Mouse (Mus musculus) fibroblast of lung, adult 2 months (primary cell): Measurements from ENCODE around the gene Mei1.

Source experiments
- DNase-seq: peaks from one replicate; pipeline ENCODE4 v3.0.0-alpha.2; 2011; ENCODE audit warnings: low read depth

Gene Mei1

GRCm38 (mm10) chr15:82151176-82151575 lies 81.4 kb downstream of the Mei1 start:
- DNase-seq: no peak

- DNase-seq: no peak
Observed at GRCm38 (mm10) chr15:82152022-82152421, 82.2 kb downstream of the Mei1 start.

DNA sequence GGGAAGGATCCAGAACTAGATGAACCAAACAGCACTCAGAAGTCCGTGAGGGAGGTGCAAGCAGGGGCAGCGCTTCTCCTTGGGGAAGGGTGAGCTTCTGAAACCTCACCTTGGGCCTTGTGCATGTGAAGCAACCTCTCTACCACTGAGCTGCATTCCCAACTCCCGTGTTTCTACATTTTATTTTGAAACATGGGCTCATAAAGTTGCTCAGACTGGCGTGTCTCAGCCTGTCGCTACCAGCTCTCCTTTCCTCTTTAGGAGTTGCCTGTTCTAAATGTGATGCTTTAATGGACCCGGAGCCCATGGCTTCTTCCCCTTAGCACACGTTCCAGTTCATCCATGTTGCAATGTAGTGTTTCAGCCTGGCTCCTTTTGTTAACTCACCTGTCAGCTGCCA lies 82.6 kb downstream of the Mei1 start:
- no peak for DNase-seq

DNA sequence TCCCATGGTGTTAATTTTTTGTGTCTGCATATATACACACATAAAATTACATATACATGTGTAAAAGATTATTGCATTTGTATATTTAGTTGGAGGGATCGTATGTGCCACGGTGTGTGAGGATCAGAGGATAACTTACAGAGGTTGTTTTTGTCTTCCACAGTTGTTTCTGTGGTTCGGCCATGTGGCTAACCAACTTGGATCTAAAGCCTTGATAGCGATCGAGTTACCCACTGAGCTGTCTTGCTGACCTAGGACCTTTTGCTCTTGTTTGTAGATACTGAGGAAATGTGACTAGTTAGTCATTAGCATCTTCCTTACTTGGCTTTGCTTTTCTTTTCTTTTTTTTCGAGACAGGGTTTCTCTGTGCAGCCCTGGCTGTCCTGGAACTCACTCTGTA lies 86.5 kb downstream of the Mei1 start:
- DNase-seq: no peak

DNA sequence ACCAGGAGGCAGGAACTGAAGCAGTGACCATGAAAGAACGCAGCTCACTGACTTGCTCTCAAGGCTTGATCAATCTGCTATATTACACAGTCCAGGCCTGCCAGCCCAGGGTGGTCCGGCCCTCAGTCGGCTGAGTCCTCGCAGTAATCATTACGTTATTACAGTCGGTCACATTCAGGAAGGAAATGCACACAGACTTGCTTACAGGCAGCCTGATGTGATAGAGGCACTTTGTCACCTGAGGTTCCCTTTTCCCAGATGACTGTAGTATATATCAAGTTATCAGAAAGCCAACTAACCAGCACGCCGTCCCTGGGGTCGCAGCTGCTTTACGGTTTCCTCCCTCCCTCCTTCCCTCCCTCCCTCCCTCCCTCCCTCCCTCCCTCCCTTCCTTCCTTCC lies 87.1 kb downstream of the Mei1 start:
- no peak for DNase-seq

DNA sequence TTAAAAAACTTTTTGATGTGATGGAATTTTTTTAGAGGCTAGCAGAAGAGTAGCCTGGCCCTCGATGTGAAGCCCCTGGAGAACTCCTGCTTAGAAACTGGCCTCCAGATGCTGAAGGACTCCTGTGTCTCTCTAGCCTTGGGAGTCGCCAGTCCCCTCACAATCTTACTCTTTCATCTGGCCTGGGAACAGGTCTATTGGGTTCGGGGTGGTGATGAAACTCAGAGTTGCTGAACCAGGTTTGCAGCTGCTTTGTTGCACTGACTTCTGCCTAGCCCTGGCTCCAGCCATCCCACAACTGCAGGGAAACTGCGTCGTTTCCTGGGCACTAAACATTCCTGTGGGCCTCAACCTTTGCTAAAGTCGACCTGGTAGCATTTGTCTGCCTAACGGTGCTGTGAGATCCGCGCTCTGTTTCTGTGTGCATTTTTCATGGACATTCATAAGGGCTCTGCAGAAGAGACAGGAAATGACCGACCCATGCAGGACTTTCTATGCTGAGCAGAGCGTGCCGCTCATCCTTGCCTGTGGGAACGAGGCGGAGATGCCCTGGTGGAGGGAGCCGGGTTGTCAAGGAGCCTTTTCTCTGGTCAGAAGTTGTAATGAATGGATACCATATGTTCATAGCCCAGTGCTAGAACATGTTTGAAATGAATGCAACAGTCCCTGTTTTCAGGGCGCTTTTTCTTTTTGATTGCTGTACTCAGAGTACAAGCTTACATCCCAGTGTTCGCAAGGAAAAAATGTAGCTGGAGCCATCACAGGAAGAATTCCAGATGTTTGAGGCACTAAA lies 88.6 kb downstream of the Mei1 start:
- DNase-seq: no peak

- no peak for DNase-seq
Observed at GRCm38 (mm10) chr15:82159471-82159870, 89.7 kb downstream of the Mei1 start.

- no peak for DNase-seq
Observed at GRCm38 (mm10) chr15:82160731-82161640, 91.2 kb downstream of the Mei1 start.

GRCm38 (mm10) chr15:82161965-82162600 lies 92.3 kb downstream of the Mei1 start:
- DNase-seq: no peak

DNA sequence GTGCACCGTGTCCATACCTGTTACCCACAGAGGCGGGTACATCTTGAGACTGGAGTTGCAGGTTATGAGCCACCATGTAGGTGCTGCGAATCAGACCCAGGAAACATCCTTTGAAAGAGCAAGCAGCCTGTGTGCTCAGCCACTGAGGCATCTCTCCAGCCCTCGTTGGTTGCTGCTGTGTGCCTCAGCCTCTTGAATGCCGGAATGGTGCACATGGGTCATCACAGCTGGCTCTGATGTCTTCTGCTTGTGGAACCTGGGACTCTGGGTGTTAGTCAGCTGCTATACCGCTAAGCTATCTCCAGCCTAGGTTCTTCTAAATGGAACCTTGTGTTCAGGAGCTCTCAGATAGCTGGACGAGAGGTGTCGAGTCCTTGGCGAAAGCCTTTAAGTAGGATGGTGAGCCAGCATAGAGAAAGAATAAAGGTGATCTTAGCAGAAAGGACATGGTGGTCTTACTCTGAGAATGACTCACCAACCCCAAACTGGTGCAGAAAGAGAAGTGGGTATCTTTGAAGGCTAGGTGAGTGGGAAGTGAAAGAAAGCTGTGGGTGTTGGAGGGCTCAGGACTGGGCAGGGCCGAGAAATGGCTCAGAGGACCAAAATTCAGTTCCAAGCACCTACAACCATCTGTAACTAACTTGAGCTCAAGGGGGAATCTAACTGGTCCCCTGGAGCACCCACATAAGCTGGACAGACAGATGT lies 93.7 kb downstream of the Mei1 start:
- DNase-seq: no peak

DNA sequence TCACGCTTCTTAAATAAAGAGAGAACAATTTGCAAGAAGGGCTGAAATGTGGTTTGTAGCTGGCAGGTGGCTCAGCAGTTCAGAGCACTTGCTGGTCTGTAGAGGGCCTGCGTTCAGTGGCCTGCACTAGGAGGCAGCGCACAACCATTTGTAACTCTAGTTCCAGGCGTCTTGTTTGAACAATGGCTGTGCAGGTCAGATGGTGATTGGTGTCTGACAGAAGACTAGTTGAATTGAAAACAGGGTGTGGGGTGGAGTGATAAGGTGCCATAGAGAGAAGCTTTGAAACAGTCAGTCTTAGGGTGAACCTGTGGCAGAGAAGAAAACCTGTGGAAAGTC lies 94.2 kb downstream of the Mei1 start:
- no peak for DNase-seq

GRCm38 (mm10) chr15:82164496-82164895 lies 94.7 kb downstream of the Mei1 start:
- DNase-seq: no peak

DNA sequence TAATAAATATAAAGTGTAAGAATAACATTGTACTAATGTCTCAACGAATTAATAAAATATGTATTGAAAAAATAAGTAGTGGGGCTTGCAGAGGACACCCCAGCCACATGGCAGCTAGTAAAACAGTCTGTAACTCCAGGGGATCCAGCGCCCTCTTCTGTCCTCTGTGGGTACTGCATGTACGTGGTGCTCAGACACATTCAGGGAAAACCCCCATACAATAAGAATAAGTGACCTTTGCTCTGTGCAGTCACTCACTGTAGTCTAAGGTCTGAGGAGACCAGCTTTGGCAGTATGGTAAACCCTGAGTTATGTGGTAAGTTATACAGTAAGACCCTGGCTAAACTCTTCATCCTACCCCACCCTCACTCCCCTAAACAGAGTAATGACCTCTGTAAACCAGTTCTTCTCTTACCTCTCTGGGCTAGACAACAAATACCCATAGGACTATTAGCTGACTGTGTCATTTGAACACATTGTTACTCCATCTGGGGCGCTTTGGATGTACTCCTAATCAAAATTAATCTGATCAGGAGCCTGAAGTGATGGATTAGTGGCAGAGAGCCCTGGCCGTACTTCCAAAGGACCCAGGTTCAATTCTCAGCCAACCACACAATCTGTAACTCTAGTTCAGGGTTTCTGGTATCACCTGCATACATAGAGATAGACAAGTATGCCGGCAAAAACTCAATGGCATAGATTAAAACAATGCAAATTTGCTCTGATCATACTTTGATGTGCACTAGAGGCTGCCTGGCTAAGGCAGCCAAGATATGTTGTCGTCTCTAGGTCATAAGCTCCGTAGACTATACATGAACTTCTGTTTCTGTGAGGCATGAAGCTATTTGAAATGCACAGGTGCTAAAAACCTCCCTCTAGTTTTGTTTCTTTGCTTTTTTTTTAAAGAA lies 95.8 kb downstream of the Mei1 start:
- DNase-seq: no peak

GRCm38 (mm10) chr15:82166240-82167100 lies 96.7 kb downstream of the Mei1 start:
- DNase-seq: no peak

GRCm38 (mm10) chr15:82167201-82168168 lies 97.7 kb downstream of the Mei1 start:
- DNase-seq: no peak

DNA sequence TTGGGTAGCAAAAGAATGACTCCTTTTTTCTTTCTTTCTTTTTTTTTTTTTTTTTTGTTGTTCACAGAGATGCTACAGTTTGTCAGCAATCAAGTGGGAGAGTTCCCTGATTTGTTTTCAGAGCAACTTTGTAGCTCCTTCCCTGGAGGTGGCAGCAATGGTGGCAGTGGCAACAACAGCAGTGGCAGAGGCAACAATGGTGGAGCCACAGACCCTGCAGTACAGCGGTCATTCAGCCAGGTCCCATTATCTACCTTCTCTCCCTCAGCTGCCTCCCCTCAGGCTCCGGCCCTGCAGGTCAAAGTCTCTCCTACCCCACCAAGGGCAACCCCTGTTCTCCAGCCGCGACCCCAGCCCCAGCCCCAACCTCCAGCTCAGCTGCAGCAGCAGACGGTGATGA lies 99.9 kb downstream of the Mei1 start:
- no peak for DNase-seq

- no peak for DNase-seq
Observed at GRCm38 (mm10) chr15:82170437-82171377, 100.9 kb downstream of the Mei1 start.

GRCm38 (mm10) chr15:82172648-82173047 lies 102.9 kb downstream of the Mei1 start:
- no peak for DNase-seq
